Mouse (Mus musculus) kidney, adult 2 months (tissue): ENCODE results near the gene Fam178b. TPM values are rescaled to one million over a fixed set of nuclear protein-coding genes. Genes with fewer than 3 reads are reported as not detected.

Source experiments
- DNase-seq: peaks from one replicate; pipeline ENCODE4 v3.0.0; 2021
- H3K27ac ChIP-seq: fragments of 200-500 bp; 2 replicates; pipeline ENCODE4 v1.5.1; 2012; ENCODE audit warnings: low read depth, low read length, control low read depth, inconsistent platforms; ENCODE audit not compliant: insufficient read depth
- H3K27me3 ChIP-seq: fragments of 200-500 bp; replicated peaks from 2 replicates; pipeline ENCODE4 v1.6.1; 2012; ENCODE audit warnings: mild to moderate bottlenecking, moderate library complexity, low read length, inconsistent platforms; ENCODE audit not compliant: control insufficient read depth, insufficient read depth
- H3K36me3 ChIP-seq: fragments of 200-500 bp; 2 replicates; pipeline ENCODE4 v1.6.1; 2012; ENCODE audit warnings: mild to moderate bottlenecking, moderate library complexity, low read length, inconsistent platforms; ENCODE audit not compliant: control insufficient read depth, insufficient read depth
- H3K4me1 ChIP-seq: fragments of 200-500 bp; 2 replicates; pipeline ENCODE4 v1.6.1; 2011; ENCODE audit warnings: low read length; ENCODE audit not compliant: control insufficient read depth, insufficient read depth
- H3K4me3 ChIP-seq: fragments of 200-500 bp; 2 replicates; pipeline ENCODE4 v1.5.1; 2011; ENCODE audit warnings: mild to moderate bottlenecking, low read depth, low read length, control low read depth; ENCODE audit not compliant: insufficient read depth
- CTCF ChIP-seq: fragments of 200-500 bp; conservative IDR thresholded peaks from 2 replicates; pipeline ENCODE4 v1.5.1; 2011; ENCODE audit warnings: low read depth, mild to moderate bottlenecking, control low read depth, low read length, moderate library complexity, mixed read lengths; ENCODE audit not compliant: insufficient read depth, insufficient read length
- POLR2A ChIP-seq: fragments of 200-500 bp; IDR thresholded peaks from one replicate; pipeline ENCODE4 v1.6.1; 2011; ENCODE audit warnings: low read depth, low read length, control low read depth
- WGBS: fragments of 180-500 bp; shearing (Covaris S2); methylation state at CpG from one replicate; pipeline ENCODE4 v1.1.7; 2018; 5-methylcytosine and 5-hydroxymethylcytosine counted together
- polyA plus RNA-seq: library from polyadenylated mRNA; depleted of rRNA; stranded (reverse); fragments of >200 nt; gene quantifications from 2 replicates; pipeline ENCODE4 v1.2.3, GENCODE M21; 2012

The Fam178b gene
- polyA plus RNA-seq, 1 experiment, result 1.1 TPM

DNA sequence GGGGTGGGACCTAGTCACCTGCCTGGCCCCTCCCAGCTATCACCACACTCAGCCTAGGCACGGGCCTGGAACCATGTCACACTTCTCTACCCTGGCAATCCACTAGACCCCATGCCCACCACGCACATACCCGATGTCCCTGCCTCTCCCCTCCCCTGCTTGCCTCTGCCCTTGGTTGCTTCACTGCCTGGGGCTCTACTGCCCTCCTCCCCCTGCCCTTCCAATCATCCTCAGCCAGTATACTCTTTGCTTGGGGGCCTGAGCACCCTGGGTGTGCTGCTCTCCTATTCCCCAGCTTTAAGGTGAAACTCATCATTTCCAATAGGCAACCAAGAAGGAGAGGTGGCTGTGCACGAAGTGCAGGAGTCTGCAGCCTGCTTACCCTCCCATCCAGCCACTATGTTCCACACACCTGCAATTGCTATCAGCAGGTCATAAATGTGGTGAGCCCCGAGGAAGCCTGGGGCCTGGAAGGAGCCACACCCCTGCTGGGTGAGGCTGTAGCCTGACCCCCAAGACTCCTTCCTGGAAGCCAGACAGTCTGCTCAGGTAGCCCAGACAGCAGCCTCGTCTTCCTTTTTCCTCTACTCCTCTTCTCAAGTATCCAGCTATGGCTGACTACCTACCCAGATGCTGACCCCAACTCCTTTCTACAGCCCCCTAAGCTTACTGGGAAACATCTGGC is 105.8 kb downstream of the Fam178b start:
- H3K36me3 ChIP-seq, result no peaks in the 10 kb centered on the region
- no peaks in the 10 kb centered on the region for H3K27me3 ChIP-seq
- no peak overlapping the region for H3K4me3 ChIP-seq
- DNase-seq, result no peak
- no peak for TF ChIP-seq CTCF
- TF ChIP-seq POLR2A, result no peak
- no peak overlapping the region for H3K27ac ChIP-seq
- peaks cover 17% of the 10 kb centered on the region; the same call in 1 of the 2 replicates for H3K4me1 ChIP-seq
- WGBS, result 71% methylated on average over 6 of the region's 6 CpGs

DNA sequence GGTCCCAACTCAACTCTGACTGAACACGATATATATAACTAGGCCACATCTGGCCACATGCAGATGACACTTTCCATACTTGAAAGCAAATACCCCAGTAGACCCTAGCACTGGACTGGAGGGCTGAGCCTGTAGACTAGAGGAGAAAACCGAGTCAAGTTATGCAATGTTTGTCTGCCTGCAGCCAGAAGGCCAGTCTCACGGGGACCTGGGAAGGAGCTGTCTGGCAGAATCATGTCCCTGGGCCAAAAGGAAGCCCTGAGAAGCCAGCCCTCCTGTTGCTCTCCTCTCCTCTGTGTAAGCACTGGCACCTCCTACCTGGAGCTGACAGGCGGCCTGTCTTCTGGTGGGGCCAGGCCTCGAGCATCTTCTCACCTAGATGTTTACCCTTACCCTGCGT is 107.6 kb downstream of the Fam178b start:
- Histone ChIP-seq H3K27me3 (no peaks in the 10 kb centered on the region), H3K27ac (no peak overlapping the region), H3K4me3 (no peak overlapping the region), H3K36me3 (no peaks in the 10 kb centered on the region), H3K4me1 (peaks cover 8% of the 10 kb centered on the region; the same call in 1 of the 2 replicates)
- WGBS, result 78% methylated on average over 6 of the region's 6 CpGs
- TF ChIP-seq CTCF (no peak), POLR2A (no peak)
- no peak for DNase-seq

DNA sequence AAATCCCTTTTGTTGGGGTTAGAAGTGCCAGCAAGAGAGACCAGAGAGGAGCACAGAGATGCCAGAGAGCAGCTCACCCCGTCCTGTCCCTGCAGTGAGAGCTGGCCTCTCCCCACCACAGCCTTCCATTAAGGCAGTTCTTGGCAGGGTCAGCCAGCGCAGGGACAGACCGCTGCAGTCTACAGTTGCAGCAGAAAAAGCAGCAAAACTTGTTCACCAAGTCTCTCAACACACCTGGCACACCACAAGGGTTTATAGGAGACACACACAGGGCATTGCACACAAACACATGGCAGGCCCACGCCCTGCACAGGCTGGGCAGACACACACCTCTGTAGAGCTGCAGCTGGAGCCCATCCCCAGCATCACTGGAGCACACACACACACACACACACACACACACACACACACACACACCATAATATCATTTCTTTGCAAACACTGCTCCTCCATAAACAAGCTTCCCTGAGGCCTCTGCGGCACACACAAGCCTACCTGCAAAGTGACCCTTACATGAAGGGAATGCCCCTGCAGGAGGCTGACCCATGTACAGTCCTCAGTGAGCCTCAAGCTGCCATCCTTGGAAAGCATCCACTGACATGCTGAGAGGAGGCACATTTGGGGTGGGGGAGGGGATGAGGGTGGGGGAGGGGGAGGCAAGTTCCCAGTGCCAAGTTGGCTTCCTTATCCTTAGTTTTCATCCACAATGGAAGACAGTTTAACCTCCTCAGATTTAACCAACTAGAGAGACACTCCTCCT is 108.6 kb downstream of the Fam178b start:
- no peak for DNase-seq
- Histone ChIP-seq H3K36me3 (no peaks in the 10 kb centered on the region), H3K4me3 (no peak overlapping the region), H3K4me1 (0 out of 2 replicates have a peak, but pooled peaks cover 2% of the 10 kb centered on the region), H3K27ac (no peak overlapping the region), H3K27me3 (no peaks in the 10 kb centered on the region)
- WGBS, result 76% methylated on average over 5 of the region's 5 CpGs
- TF ChIP-seq POLR2A, result no peak
- TF ChIP-seq CTCF, result no peak

- no peak overlapping the region for H3K4me3 ChIP-seq
These were observed 109.5 kb downstream of the Fam178b start for GRCm38 (mm10) chr1:36573524-36573923.

DNA sequence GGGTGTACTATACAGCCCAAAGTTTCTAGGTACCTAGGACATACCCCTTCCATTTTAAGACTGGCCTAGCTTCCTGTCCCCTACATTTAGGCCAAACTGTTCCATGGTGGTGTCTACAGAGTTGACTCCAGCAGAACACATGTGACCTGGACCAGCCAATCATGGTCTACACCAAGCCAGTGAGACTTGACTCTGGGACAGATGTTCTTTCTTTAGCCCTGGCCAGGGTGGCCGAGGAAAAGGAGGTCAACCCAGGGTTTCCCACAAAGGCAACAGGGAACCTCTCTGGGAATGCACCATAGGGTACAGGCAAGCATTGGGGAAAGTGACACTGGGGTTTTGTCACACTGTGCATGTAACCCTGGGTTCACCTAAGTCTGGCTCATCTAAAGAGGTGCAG is 110.3 kb downstream of the Fam178b start:
- 68% methylated on average over 1 of the region's 1 CpGs for WGBS
- no peak overlapping the region for H3K4me3 ChIP-seq
- H3K27me3 ChIP-seq, result no peaks in the 10 kb centered on the region
- no peak for TF ChIP-seq POLR2A
- no peak for TF ChIP-seq CTCF
- DNase-seq, result peak; percentile 35
- peak overlapping the region; percentile 58; the same call in 1 of the 2 replicates for H3K27ac ChIP-seq
- 0 out of 2 replicates have a peak, but pooled peaks cover 2% of the 10 kb centered on the region for H3K4me1 ChIP-seq
- H3K36me3 ChIP-seq, result no peaks in the 10 kb centered on the region

More at GRCm38 (mm10) chr1:36573524-36573923, 109.5 kb downstream of the Fam178b start:
- 0 out of 2 replicates have a peak, but pooled peaks cover 2% of the 10 kb centered on the region for H3K4me1 ChIP-seq
- DNase-seq, result no peak
- H3K27ac ChIP-seq, result no peak overlapping the region
- H3K27me3 ChIP-seq, result no peaks in the 10 kb centered on the region
- WGBS, result 85% methylated on average over 8 of the region's 8 CpGs
- H3K36me3 ChIP-seq, result no peaks in the 10 kb centered on the region
- TF ChIP-seq CTCF, result no peak
- no peak for TF ChIP-seq POLR2A

- H3K36me3 ChIP-seq, result no peaks in the 10 kb centered on the region
- H3K27ac ChIP-seq, result peak overlapping the region; percentile 58; the same call in 1 of the 2 replicates
- 0 out of 2 replicates have a peak, but pooled peaks cover 2% of the 10 kb centered on the region for H3K4me1 ChIP-seq
- TF ChIP-seq CTCF, result no peak
- H3K27me3 ChIP-seq, result no peaks in the 10 kb centered on the region
- no peak for DNase-seq
- 82% methylated on average over 2 of the region's 2 CpGs for WGBS
- no peak overlapping the region for H3K4me3 ChIP-seq
These were observed 110.8 kb downstream of the Fam178b start for GRCm38 (mm10) chr1:36572140-36572700.

- 52% methylated on average over 6 of the region's 6 CpGs for WGBS
- Histone ChIP-seq H3K36me3 (no peaks in the 10 kb centered on the region), H3K4me3 (no peak overlapping the region), H3K27ac (peak overlapping the region; percentile 58; the same call in 1 of the 2 replicates), H3K4me1 (0 out of 2 replicates have a peak, but pooled peaks cover 2% of the 10 kb centered on the region), H3K27me3 (no peaks in the 10 kb centered on the region)
- peak; percentile 91 for DNase-seq
- TF ChIP-seq POLR2A (no peak), CTCF (no peak)
These were observed 111.4 kb downstream of the Fam178b start for GRCm38 (mm10) chr1:36571627-36572026.
